Mouse (Mus musculus): Measurements from ENCODE around the gene Zfp108. TPM values are rescaled to one million over a fixed set of nuclear protein-coding genes. Genes with fewer than 3 reads are reported as not detected.

The Zfp108 gene
- polyA plus RNA-seq, 1 experiment, result 5.7 TPM

DNA sequence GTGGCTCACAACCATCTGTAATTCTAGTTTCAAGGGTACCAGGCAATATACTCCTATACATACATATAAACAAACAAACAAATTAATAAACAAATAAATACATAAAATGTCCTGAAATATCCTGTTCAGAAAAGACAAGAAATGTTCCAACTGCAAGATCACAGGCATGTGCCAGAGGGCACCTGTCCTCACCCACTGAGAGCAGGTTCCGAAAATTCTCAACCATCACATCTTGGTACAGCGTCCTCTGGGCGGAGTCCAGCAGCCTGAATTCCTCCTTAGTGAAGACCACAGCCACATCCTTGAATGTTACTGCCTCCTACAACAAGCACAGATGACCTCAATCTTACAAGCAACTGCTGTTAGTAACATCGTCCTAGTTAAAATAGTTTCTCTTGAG, 40.2 kb downstream of the Zfp108 start:
- H3K4me1 ChIP-seq (ENCODE audit: control insufficient read depth, insufficient read depth, low read length), result no peaks in the 10 kb centered on the region
- TF ChIP-seq POLR2A (IDR thresholded peaks at IDR 0.05; ENCODE audit: extremely low read depth, insufficient read depth, low read length) (no peak), CTCF (IDR thresholded peaks at IDR 0.05; ENCODE audit: extremely low read depth, insufficient read depth, low read length) (no peak)
- H3K4me3 ChIP-seq (ENCODE audit: insufficient read depth, low read length), result no peak overlapping the region
- H3K27ac ChIP-seq (ENCODE audit: insufficient read depth, low read length), result no peak overlapping the region

DNA sequence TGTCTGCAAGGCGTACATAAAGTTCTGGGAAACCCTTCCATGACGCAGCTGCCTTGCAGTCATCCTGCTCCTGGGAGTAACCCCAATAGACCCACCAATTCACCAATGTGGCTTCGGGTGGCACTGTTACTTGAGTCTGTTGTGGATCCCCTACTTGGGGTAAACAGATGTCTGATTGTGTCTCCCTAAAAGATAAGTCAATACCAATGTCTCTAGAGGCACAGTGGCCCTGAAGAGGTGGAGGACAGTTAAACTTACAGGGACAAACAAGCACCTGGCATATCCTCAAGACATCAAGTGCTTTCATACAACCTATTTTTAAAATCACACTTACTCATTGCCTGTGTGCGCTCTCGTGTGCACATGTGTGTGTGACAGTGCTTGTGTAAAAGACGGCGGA, 40.8 kb downstream of the Zfp108 start:
- TF ChIP-seq CTCF (IDR thresholded peaks at IDR 0.05; ENCODE audit: extremely low read depth, insufficient read depth, low read length) (no peak), POLR2A (IDR thresholded peaks at IDR 0.05; ENCODE audit: extremely low read depth, insufficient read depth, low read length) (no peak)
- no peak overlapping the region for H3K27ac ChIP-seq (ENCODE audit: insufficient read depth, low read length)
- H3K4me1 ChIP-seq (ENCODE audit: control insufficient read depth, insufficient read depth, low read length), result no peaks in the 10 kb centered on the region
- H3K4me3 ChIP-seq (ENCODE audit: insufficient read depth, low read length), result no peak overlapping the region

DNA sequence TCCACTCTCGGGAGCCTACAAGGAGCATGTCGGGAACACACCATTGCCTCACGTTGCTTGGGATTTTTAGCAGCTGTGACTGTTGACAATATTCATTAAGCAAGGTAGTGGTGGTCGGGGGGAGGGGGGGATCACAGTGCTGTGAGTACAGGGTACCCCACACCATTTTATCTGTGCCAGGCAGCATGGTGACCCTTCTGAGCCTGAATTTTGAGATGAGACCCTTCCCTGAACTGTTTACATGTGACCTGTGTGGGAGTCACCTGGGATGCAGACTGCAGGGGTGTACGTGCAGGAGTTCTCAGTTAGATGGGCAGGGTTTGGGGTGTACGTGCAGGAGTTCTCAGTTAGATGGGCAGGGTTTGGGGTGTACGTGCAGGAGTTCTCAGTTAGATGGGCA, 41.8 kb downstream of the Zfp108 start:
- Histone ChIP-seq H3K4me3 (ENCODE audit: insufficient read depth, low read length) (no peak overlapping the region), H3K27ac (ENCODE audit: insufficient read depth, low read length) (no peak overlapping the region), H3K4me1 (ENCODE audit: control insufficient read depth, insufficient read depth, low read length) (no peaks in the 10 kb centered on the region)
- TF ChIP-seq CTCF (IDR thresholded peaks at IDR 0.05; ENCODE audit: extremely low read depth, insufficient read depth, low read length) (no peak), POLR2A (IDR thresholded peaks at IDR 0.05; ENCODE audit: extremely low read depth, insufficient read depth, low read length) (no peak)

DNA sequence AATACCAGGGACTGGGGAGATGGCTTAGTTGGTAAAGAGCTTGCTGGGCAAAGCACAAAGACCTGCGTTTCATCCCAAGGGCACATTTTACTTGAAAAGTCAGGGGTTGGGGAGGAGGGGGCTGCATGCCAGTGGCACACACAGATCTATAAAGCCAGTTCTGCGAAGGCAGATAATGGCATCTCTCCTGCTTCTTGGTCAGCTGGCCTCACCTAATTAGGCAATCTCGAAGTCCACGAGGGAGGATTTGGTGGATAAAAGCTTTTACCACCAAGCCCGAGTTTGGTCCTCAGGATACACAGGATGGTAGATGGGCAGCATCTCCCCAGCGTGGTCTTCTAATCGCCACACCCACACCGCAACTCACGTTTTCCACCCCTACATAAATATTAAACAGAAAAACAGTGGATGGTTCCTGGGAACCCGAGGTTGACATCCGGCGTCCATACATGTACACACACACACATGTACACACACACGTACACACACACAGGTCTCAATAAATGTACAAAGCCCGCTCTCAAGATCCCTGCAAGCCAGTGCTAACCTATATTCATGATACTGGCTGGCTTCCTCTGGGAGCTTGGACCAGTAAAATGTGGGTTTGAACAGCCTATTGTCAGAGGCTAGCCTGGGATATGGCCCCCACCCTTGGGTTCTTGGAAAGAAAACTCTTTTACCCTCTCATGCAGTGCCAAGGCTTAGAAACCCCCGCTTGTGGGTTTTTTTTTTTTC, 42.9 kb downstream of the Zfp108 start:
- no peak overlapping the region for H3K4me3 ChIP-seq (ENCODE audit: insufficient read depth, low read length)
- TF ChIP-seq CTCF (IDR thresholded peaks at IDR 0.05; ENCODE audit: extremely low read depth, insufficient read depth, low read length) (no peak), POLR2A (IDR thresholded peaks at IDR 0.05; ENCODE audit: extremely low read depth, insufficient read depth, low read length) (no peak)
- no peaks in the 10 kb centered on the region for H3K4me1 ChIP-seq (ENCODE audit: control insufficient read depth, insufficient read depth, low read length)

DNA sequence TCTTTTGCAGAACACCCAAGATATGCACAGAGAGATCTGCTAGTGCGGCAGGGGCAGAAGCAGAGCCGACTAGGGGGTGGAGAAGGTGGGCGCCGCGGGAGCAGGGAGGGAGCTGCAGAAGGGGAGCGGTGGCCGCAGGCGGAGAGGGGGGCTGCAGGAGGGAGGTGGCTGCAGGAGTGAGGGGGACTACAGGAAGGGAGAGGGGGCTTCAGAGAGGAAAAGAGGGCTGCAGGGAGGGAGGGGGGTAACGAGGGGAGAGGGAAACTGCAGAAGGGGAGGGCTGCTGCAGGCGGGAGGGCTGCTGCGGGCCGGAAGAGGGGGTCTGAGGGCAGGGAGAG, 44.0 kb downstream of the Zfp108 start:
- H3K4me1 ChIP-seq (ENCODE audit: control insufficient read depth, insufficient read depth, low read length), result no peaks in the 10 kb centered on the region
- TF ChIP-seq POLR2A (IDR thresholded peaks at IDR 0.05; ENCODE audit: extremely low read depth, insufficient read depth, low read length), result no peak
- TF ChIP-seq CTCF (IDR thresholded peaks at IDR 0.05; ENCODE audit: extremely low read depth, insufficient read depth, low read length), result no peak
- peak overlapping the region; percentile 87 for H3K4me3 ChIP-seq (ENCODE audit: insufficient read depth, low read length)
- H3K27ac ChIP-seq (ENCODE audit: insufficient read depth, low read length), result no peak overlapping the region

More for the DNA sequence above, 42.9 kb downstream of the Zfp108 start:
- H3K27ac ChIP-seq (ENCODE audit: insufficient read depth, low read length), result no peak overlapping the region

DNA sequence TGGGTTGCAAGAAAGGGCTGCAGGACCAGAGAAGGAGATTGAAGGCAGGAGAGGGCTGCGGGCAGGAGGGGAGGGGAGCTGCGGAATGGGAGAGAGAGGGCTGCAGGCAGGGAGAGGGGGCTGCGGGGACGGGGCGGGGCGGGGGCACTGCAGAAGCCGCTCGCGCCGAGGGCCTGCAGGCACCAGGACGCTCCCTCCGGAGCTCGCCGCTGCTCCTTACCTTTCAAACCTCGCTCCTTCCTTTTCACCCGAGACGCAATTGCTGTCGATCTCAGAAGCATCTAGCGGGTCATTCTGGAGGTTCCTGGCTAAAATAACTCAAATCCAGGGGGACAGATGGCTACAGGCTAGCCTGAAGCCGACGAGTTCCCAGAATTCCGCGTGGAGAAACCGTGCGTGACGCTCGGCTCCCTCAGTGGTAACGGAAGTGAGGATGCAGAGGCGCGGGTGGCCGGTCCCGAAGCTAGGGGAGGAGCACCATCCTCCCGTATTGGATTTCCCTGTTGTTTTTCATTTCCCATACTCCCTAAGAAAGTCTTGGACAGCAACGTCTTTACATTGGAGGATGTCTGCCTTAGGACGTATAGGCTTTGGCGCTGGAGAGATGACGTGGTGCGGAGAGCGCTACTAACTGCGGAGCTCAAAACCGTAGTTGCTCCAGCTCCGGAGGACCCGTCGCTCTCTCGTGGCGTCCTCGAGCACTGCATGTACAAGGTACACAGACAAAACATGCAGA, 44.5 kb downstream of the Zfp108 start:
- no peaks in the 10 kb centered on the region for H3K4me1 ChIP-seq (ENCODE audit: control insufficient read depth, insufficient read depth, low read length)
- TF ChIP-seq CTCF (IDR thresholded peaks at IDR 0.05; ENCODE audit: extremely low read depth, insufficient read depth, low read length) (no peak), POLR2A (IDR thresholded peaks at IDR 0.05; ENCODE audit: extremely low read depth, insufficient read depth, low read length) (peak; percentile 79)
- peak overlapping the region; percentile 87 for H3K4me3 ChIP-seq (ENCODE audit: insufficient read depth, low read length)
- no peak overlapping the region for H3K27ac ChIP-seq (ENCODE audit: insufficient read depth, low read length)

DNA sequence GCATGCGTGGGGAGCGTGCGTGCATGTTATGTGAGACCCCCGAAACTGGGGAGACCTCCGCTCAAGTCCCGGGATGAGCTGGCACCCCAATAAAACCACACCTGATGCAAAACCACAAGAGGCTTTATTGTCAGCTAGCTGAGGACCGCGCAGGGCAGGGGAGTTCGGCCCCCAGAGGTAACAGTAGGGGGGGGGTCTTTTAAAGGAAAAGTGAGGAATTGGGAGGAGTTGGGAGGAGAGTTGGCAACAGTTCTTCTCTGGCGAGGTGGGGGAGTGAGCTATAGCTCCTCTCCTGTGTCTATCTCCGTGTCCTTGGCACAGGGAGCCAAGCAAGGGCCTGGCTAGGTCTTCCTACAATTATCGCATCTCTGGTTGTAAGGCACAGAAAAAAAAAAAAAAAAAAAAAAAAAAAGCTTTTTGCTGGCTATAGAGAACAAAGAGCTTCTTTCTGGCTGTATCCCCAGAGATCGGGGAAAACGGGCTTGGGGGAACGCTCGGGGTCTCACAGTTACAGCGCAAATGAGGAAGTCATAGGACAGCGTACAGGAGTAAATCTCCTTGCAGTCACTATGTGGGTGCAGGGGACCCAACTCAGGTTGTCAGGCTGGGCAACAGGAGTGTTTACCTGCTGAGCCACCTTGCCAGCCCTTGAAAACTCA, 45.4 kb downstream of the Zfp108 start:
- H3K4me3 ChIP-seq (ENCODE audit: insufficient read depth, low read length), result peak overlapping the region; percentile 87
- TF ChIP-seq CTCF (IDR thresholded peaks at IDR 0.05; ENCODE audit: extremely low read depth, insufficient read depth, low read length) (no peak), POLR2A (IDR thresholded peaks at IDR 0.05; ENCODE audit: extremely low read depth, insufficient read depth, low read length) (no peak)
- no peak overlapping the region for H3K27ac ChIP-seq (ENCODE audit: insufficient read depth, low read length)
- H3K4me1 ChIP-seq (ENCODE audit: control insufficient read depth, insufficient read depth, low read length), result no peaks in the 10 kb centered on the region

DNA sequence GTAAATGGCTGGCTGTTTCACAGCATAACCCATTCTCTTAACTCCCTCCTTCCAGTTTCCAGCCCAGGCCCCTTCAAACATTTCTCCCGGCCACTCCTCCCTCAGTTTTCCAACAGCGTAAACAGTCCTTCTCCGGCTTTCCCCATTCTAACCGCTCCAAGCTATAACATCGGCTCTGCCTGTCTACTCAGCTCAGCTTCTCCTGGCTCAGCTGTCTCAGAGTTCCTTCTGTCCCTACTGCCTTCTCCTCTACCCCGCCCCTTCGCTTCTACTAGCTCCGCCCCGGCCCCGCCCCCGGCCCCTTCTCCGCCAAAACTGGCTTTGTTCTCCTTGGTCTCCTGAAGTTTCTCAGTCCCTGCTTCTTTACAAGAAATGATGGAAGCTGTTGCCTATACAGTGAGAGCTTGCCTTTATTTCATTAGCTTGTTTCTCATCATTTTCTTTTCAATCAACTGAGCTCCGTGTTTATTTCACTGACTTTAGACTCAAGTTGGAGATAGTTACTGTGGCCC, 46.2 kb downstream of the Zfp108 start, which contains the start of gene Zfp61:
Zfp61 (minus strand) TSS at position 462 of the 512 bp plus-strand sequence.
- no peak within 1 kb of the TSS for H3K27ac ChIP-seq (ENCODE audit: insufficient read depth, low read length)
- no peaks in the 10 kb centered on the region for H3K4me1 ChIP-seq (ENCODE audit: control insufficient read depth, insufficient read depth, low read length)
- TF ChIP-seq CTCF (IDR thresholded peaks at IDR 0.05; ENCODE audit: extremely low read depth, insufficient read depth, low read length), result no peak
- 0 out of 2 replicates have a peak, but pooled peaks have one; percentile 44 for TF ChIP-seq POLR2A (IDR thresholded peaks at IDR 0.05; ENCODE audit: extremely low read depth, insufficient read depth, low read length)
- H3K4me3 ChIP-seq (ENCODE audit: insufficient read depth, low read length), result 0 out of 2 replicates have a peak within 1 kb of the TSS, but pooled peaks have one; percentile 87

Other genes starting within 250 kb of the Zfp108 start
- not detected in 2 replicates for gene Vmn1r183, start 201.5 kb upstream of the Zfp108 start, polyA plus RNA-seq (2012; rRNA removed)
- gene Zfp180, start 172.9 kb upstream of the Zfp108 start, polyA plus RNA-seq (2012; rRNA removed), result 39.0 and 42.0 TPM in 2 replicates
- gene Zfp112, start 142.5 kb upstream of the Zfp108 start, polyA plus RNA-seq (2012; rRNA removed), result 9.9 and 10.6 TPM in 2 replicates
- gene Zfp235, start 120.6 kb upstream of the Zfp108 start, polyA plus RNA-seq (2012; rRNA removed), result 19.3 and 19.9 TPM in 2 replicates
- gene Zfp114, start 79.7 kb upstream of the Zfp108 start, polyA plus RNA-seq (2012; rRNA removed), result 1.6 and 2.0 TPM in 2 replicates
- gene Zfp111, start 43.4 kb upstream of the Zfp108 start, polyA plus RNA-seq (2012; rRNA removed), result 4.1 and 4.2 TPM in 2 replicates
- gene Zfp109, start 17.2 kb upstream of the Zfp108 start, polyA plus RNA-seq (2012; rRNA removed), result 5.8 and 6.7 TPM in 2 replicates
- 9.2 and 11.0 TPM in 2 replicates for gene Zfp93, start 15.6 kb downstream of the Zfp108 start, polyA plus RNA-seq (2012; rRNA removed)
- gene Zfp61, start 46.4 kb downstream of the Zfp108 start, polyA plus RNA-seq (2012; rRNA removed), result 22.9 and 27.6 TPM in 2 replicates
- gene Zfp94, start 61.9 kb downstream of the Zfp108 start, polyA plus RNA-seq (2012; rRNA removed), result 20.2 and 22.4 TPM in 2 replicates
- gene Tescl, start 79.1 kb downstream of the Zfp108 start, polyA plus RNA-seq (2012; rRNA removed), result 0.29 TPM in 1 of 2 replicates, not detected in the other
- not detected in 2 replicates for gene Lypd5, start 94.4 kb downstream of the Zfp108 start, polyA plus RNA-seq (2012; rRNA removed)
- 0.47 and 0.77 TPM in 2 replicates for gene Kcnn4, start 115.5 kb downstream of the Zfp108 start, polyA plus RNA-seq (2012; rRNA removed)
- gene Smg9, start 144.8 kb downstream of the Zfp108 start, polyA plus RNA-seq (2012; rRNA removed), result 81.7 and 84.5 TPM in 2 replicates
- 0.55 and 1.4 TPM in 2 replicates for gene Irgc1, start 197.5 kb downstream of the Zfp108 start, polyA plus RNA-seq (2012; rRNA removed)
- 1.3 and 1.5 TPM in 2 replicates for gene Plaur, start 207.7 kb downstream of the Zfp108 start, polyA plus RNA-seq (2012; rRNA removed)
- 234 and 237 TPM in 2 replicates for gene Cadm4, start 227.2 kb downstream of the Zfp108 start, polyA plus RNA-seq (2012; rRNA removed)

Data from cortical plate, adult 2 months (tissue).